Mouse (Mus musculus) gastrocnemius, postnatal 14 days (tissue): Measurements from ENCODE around the gene 1700069L16Rik. TPM values are rescaled to one million over a fixed set of nuclear protein-coding genes. Genes with fewer than 3 reads are reported as not detected.

Experiments used
- DNase-seq: peaks from one replicate; pipeline ENCODE4 v3.0.0; 2021; ENCODE audit warnings: mixed read lengths
- intact Hi-C: fragments of 180-260 bp; cut with DNase I; formaldehyde crosslinking; loops from one replicate; pipeline ENCODE4 v1.15.1; 2025; ENCODE audit warnings: low total_unique reads
- long read RNA-seq, 2 experiments: library from polyadenylated mRNA; stranded (forward); transcript quantifications; one replicate each; pipeline ENCODE4 v2.0.0; 2021
- total RNA-seq, 2 experiments: library from RNA; stranded (reverse); gene quantifications; 2 replicates each; pipeline ENCODE4 v1.2.3; 2021

The 1700069L16Rik gene
- total RNA-seq: not detected
- long read RNA-seq, experiment 1: 0 reads
- long read RNA-seq, experiment 2: 0 reads

DNA sequence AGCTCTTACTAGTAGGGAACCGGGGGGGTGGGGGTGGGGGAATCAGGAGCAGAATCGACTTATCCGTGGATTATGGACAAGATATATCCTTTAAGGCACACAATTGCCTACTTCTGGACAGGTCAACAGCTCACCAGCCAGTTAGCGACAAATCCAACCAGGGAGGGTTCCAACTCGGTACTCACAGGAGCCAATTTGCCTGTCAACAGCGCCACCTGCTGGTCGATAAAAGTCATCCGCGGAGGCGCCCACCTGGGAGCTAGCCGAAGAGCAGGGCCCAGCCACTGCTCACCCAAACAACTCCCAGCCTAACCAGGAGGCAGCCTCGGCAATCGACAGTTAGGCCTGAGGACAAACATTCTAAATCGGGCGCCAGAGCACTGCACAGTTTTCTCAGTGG lies at the start of gene 1700069L16Rik:
1700069L16Rik (minus strand) TSS at position 327 of the 400 bp plus-strand sequence.
- intact Hi-C loops: loop anchor here (2.0 to 5.0 kb wide), 2 partner anchors 137 to 254 kb away; no protein-coding TSS in a partner anchor
- DNase-seq: peak; percentile 76

DNA sequence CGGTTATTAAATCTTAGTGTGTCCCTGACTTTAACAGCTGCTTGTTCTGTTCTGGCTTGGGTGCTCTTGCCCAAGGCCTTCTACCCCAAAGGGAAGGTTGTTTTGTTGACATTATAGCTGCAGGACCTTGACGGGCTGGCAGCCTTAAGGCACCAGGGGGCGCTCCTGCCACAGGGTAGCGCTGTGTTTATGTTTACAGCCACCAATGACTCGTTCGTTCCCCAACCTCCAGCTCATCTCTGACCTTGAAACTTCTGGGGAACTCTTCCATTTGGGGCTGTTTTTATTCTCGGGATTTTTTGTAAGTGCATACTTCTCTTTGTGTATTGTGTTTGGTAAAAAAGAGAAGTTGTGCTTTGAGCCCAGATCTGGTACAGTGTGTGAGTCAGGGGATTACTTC lies 49.1 kb upstream of the 1700069L16Rik start:
- DNase-seq: peak; percentile 86
- intact Hi-C loops: loop anchor here (10.0 kb wide), 1 partner anchor 331 kb away; no protein-coding TSS in a partner anchor

DNA sequence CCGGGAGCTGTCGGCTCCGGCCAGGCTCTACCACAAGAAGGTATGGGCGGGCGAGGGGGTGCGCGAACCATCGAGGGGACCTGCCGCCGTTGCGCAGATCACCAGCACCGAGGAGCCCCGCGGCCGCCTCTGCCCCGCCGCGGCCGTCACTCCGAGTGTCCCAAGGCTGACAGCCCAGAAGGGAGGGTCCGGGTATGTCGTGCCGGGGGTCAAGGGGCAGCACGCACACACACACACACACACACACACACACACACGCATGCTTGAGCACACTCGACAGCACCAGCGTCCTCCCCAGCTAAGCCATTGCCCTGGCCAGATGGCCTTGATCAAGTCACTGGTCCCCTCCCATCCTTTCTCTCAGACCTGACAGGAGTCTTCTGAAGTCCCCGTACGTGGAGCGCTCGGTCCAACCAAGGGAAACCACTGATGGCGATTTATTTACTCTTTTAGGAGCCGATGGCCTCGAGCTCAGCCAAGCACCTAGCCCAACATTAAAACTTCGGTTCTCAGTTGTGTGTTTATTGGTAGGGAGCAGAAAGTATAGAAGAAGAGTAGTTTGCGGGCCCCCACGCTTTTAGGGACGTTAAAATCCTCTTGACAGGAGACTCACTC lies 48.4 kb upstream of the 1700069L16Rik start:
- intact Hi-C loops: loop anchor here (10.0 kb wide), 1 partner anchor 332 kb away; no protein-coding TSS in a partner anchor
- no peak for DNase-seq

DNA sequence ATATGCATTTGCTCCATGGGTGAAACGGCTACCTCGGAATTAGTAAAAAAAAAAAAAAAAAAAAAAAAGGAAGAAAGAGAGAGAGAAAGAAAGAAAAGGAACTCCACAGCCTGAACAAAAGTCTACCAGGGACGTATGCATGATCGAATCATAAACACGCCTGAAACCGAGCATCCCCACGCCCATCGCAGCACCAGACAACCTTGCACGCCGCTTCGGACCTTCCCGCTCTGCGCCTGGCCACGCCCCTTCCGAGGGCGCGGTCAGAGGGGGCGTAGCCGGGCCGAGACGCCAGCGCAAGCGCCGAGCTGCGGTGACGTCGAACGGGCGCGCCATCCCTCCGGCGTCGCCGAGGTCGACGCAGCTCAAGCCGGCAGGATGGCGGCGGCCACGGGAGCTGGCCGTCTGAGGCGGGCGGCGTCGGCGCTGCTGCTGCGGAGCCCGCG lies 47.9 kb upstream of the 1700069L16Rik start, which contains the start of the genes Sart3 and Iscu:
Sart3 (minus strand) TSS at position 61 of the 446 bp plus-strand sequence.
Iscu (plus strand) TSS at position 299 of the 446 bp plus-strand sequence.
- intact Hi-C loops: loop anchor here (10.0 kb wide), 1 partner anchor 332 kb away; no protein-coding TSS in a partner anchor
- DNase-seq: peak; percentile 94

DNA sequence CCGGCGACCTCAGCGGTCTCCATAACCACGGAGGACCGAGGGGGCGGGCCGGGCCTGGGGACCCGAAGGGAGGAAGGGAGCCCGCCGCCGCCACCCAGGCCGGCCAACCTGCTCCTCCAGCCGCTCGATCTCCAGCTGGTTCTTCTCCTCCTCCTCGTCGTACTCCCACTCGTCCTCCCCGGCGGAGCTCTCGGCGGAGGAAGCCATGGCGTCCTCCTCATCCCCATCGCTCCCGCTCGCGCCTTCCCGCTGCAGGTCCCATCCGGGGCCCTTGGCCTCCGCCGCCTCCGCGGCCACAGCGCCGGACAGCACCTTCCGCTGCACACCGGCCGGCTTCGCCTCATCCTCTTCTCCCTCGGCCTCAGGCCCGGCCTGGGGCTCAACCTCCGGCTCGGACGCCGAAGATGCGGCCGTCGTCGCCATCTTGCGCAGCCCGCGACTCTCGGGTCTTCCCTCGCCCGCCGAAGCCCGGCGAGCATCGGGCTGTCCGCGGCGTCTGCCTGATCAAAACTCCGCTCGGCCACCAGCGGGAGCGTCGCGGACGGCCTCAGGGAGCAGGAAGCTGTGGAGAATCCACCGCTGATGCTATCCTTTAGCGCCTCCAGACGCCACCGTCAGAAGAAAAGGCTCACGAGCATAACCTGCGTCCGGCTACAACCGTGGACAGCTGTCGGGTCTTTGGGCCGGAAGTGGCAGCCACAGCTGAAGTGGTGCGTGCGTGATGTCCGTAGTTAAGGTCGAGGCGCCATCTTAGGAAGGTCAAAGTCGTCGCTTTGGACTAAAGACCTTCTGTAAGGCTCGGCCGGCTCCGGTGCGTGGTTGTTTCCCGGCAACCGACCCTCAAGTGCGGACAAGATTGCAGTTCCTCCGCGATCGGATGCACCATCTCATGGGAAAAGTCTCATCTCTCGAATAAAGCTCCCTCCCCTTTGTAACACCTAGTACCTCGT lies 46.9 kb upstream of the 1700069L16Rik start:
- DNase-seq: peak; percentile 85
- intact Hi-C loops: loop anchor here (2.0 to 10.0 kb wide), 2 partner anchors 35 to 333 kb away; no protein-coding TSS in a partner anchor

DNA sequence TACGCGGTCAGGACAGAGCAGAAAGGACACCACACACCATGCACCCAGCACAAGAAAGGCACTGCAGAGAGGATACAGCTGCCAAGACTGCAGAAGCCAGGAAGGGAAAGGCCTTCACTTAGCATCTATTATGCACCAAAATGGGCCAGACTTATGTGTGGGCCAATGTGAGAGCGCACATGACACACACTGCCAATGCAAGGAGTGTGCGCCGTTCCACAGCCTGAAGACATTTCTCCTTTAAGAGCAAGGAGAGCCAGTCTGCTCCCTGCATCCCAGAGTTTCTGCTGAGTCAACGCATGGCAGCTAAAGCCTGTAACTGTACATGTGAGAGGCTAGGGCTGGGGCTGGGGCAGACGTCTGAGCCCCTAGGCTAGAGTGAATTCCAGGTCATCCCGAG lies 44.2 kb upstream of the 1700069L16Rik start:
- intact Hi-C loops: no loop called here
- no peak for DNase-seq

DNA sequence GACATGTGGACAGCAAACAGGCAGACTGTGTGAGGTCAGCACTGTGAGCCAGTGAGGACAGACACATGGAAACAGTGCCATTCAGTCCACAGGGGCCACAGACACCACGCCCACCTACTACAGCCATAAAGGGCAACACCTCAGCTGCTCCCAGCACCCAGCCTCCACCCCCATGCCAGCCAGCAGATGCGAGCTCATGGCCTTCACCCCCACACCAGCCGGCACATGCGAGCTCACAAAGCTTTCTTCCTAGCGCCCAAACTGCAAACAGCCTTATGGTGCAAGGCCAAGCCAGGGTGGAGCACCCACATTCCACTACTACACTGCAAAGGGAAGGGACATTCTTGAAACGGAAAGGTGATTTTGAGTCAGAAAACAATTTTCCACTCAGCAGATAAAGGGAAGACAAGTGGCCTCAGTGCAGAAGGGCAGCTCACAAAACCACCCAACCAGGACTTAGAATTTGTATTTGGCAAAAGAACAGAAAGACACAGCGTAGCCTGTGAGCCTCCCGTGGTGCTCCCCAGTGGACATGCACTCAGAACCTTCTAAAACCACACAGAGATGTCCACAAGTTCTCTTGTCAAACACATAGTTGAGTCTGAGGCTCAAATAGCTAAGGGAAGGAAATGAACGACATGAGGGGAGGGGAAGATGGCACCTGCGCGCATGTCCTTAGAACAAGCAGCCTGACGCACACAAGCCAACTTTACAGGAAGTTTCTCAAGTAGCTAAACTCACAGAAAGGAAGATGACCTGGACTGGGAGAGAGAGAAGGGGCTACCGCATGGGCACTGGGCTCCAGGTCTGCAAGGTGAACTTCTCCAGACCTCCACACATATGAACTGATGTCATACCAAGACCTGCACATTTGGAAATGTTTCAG lies 41.3 kb upstream of the 1700069L16Rik start:
- intact Hi-C loops: no loop called here

DNA sequence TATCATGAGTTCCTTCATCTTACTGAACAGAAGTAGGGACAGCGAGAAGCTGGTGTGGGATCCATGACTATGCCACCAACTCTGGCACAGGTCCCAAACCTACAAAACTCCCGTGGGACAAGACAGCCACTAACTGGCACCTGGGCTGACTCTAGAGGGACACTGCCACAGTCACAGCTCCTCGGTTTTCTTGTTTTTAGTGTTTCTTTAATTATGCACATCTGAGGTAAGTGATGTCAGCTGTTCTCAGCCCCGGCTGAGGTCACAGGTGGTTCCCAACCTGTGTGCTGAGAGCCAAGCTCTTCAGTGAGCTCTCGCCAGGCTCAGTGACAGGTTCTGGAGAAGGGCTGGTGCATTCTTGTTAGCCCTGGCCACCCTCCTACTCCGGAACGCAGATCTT lies 39.9 kb upstream of the 1700069L16Rik start:
- DNase-seq: no peak
- intact Hi-C loops: no loop called here

More for the DNA sequence above, 41.3 kb upstream of the 1700069L16Rik start:
- no peak for DNase-seq

DNA sequence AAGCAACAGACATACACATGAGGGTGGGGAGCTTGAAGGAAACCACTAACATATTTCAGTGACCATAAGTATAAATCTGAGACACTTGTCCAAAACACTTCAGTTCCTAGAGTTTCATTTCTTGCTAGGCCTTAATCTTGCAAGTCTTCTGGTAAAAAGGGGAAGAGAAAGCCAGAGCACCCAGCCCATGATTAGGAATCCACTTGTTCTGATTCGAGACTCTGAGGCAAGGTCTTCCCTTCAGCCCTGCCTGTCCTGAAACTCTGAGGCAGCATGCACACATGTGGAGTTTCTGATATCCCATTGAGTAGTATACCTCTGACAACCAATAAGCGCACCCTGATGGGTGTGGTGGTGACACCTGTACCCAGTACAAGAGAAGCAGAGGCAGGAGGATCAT lies 37.0 kb upstream of the 1700069L16Rik start:
- no peak for DNase-seq
- intact Hi-C loops: no loop called here

DNA sequence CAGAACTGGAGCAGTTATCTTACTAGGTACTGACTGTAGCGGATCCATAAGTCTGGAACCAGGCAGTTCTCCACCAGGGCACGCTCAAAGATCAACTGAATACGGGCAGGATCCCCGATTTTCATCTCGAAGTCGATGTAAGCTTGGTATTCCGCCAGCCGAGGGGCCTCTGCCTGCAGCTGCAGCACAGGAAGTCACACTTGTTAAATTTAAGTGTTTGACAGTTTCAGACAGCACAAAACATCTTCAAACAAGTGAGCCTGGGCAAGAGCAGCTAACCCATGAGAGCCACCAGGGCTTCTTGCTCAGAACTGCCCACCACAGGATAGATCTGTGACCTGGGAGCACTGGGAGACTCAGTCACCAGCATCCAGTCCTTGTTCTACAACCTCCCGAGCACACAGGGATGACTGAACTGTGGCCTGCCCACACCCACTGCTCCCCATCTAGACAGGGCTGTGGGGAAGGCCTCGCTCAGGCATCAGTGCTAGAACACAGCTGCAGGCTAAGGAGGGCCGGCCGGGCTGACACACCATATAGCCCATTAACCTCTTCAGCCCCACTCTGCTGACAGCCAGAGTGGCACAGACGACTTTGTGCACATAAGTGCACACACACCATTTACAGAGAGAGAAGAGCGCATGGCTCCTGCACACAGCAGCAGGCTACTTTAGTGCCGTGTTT lies 30.9 kb upstream of the 1700069L16Rik start:
- intact Hi-C loops: no loop called here

DNA sequence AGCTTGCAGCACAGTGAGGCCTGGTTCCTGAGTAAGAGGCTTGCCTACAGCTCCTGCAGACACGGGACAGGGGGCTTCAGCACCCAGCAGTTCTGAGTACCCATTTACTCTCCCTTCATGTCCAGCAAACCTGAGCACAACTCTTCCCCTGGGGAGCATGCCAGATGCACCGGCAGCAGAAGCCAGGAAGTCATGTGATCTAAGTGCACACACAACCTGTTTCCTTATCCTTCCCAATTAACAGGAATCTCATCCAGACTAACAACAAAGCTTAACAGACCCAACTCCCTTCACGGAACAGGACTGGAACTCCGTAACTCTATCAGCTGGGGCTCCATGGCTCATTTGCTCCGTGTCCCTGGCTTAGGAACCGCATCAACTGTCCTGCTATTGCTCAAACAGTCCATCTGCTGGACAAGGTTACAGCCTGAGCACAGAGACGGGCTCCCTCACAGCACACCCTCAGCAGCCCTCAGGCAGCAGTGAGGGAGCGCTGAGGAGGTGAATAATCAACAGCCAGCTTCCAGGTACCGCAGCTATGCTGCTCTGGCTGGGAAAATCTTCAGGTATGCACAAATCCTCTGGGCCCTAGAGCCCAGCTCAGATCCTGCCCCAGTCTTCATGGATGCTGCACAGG lies 27.1 kb upstream of the 1700069L16Rik start:
- intact Hi-C loops: no loop called here
- no peak for DNase-seq

More for the DNA sequence above, 30.9 kb upstream of the 1700069L16Rik start:
- no peak for DNase-seq

DNA sequence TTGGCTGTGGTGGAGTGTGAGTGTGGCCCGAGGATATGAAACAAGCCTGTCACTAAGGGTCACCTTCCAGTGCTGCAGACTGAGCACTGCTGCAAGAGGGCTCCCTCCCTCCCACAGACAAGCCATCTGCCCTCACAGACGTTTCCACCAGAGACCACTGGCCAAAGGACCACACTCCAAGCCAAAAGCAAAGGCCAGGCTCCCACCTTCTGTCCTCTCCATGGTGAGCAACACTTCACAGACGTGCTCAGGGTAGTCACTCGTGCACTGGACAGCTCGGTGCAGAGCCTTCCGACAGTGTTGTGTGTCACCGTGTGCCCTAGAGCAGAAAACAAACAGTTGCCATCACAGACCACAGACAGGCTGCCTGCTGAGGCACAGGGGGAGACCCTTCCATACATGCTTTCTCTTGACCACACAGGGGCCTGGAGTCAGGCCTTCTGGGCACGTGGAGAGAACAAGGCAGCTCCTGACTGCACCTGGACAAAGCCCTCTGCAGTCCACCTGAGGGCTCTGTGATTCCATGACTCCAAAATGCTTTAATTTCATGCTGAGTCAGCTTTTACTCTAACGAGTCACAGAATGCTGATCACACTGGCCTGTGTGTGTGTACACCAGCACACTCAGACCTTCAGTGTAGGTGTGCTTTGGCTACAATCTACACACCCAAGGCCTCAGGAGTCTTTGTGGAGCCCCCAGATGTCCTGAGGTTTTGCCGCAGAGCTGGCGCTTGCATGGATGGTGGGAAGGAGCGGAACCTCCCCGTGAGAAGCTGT lies 24.2 kb upstream of the 1700069L16Rik start:
- no peak for DNase-seq
- intact Hi-C loops: no loop called here

DNA sequence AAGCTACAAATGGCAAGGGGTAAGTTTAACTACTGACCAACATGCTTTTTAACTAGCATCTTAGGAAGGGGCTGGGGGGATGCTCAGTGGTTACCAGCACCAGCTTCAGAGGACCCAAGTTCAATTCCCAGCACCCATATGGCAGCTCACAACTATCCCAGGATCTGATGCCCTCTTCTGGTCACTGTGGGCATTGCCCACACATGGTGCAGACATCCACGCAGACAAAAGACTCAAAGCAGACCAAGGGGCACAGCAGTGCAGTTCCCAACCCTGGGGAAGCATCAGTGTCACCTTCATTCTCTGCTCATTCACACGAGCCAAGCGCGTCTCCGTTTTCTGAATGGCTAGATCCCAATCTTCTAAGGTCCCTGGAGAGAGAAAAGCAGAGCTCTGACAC lies 23.1 kb upstream of the 1700069L16Rik start:
- no peak for DNase-seq
- intact Hi-C loops: no loop called here

DNA sequence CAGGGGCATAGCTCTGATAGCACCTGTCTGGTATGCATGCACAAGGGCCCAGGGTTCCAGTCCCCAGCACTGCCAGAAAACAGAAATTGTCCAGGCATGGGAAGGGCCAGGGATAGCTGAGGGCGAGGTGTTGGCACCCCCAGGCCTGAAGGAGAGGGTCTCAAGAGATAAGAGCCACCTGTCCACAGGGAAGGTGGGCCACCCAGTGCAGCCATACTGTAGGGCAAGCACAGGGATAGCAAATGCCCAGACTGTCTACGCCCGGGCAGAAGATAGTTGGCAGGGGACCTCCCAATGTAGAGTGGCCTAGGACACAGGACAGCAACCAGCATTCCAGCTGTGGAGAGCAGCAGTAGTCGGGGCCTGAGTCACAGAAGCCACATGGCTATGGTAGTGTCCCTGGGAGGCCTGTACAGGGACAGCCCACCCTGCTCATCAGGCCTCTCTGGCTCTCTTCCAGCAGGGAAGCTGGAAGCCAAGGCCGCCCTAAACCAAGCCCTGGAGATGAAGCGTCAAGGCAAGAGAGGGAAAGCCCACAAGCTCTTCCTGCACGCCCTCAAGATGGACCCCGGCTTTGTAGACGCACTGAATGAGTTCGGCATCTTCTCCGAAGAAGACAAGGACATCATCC lies 13.2 kb upstream of the 1700069L16Rik start:
- intact Hi-C loops: loop anchor here (2.0 kb wide), 1 partner anchor 33 kb away; no protein-coding TSS in a partner anchor
- no peak for DNase-seq

DNA sequence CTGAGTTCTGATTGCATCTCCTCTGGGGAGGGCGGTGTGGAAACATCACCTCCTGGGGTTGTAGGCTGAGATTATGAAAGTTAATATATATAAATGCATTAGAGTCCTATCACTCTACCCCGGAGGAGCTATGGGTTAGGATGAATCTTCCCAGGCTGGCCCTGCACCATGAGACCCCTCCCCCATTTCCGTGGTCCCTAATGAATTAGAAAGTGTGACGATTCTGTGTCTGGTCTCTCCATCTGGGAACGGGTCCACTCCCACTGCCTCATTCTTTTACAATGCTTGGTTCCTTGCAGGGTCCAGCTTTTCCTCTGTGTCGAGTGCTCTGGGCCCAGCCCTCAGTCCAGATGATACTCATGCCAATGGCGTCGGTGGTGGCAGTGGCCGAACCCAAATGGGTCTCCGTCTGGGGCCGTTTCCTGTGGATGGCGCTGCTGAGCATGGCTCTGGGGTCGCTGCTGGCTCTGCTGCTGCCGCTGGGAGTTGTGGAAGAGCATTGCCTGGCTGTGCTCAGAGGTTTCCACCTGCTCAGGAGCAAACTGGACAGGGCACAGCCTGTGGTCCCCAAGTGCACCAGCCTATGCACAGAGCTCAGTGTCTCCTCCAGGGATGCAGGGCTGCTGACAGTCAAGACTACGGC lies 12.1 kb upstream of the 1700069L16Rik start:
- intact Hi-C loops: loop anchor here (2.0 kb wide), 1 partner anchor 34 kb away; no protein-coding TSS in a partner anchor
- DNase-seq: no peak

DNA sequence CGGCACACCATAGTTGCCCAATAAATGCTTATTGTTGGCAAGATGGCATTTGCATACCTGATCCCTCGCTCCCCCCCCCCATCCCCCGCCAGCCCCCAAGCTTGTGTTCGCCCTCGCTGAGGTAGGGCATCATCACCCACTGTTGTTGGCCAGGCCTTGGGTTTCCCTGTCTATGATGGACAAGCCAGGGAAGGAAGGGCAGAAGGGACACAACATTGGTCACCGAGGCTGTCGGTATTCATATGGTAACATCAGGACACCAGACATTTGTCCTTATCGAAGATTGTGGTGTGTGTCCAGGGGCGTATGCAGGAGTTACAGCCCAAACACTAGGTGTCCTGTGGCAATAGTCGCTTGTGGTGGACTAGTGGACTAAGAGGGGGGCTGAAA lies 11.5 kb upstream of the 1700069L16Rik start:
- DNase-seq: no peak
- intact Hi-C loops: loop anchor here (2.0 kb wide), 1 partner anchor 35 kb away; no protein-coding TSS in a partner anchor
